Mouse (Mus musculus): ENCODE measurements around the gene March1. TPM values are rescaled to one million over a fixed set of nuclear protein-coding genes. Genes with fewer than 3 reads are reported as not detected.
"Not testable (repeated sequence)": the region's sequence is repeated elsewhere in the genome, so short reads cannot be mapped to it uniquely, and the experiment has no call there.

Gene March1
- polyA plus RNA-seq, 1 experiment from 2014 or later, result 2.6 TPM

DNA sequence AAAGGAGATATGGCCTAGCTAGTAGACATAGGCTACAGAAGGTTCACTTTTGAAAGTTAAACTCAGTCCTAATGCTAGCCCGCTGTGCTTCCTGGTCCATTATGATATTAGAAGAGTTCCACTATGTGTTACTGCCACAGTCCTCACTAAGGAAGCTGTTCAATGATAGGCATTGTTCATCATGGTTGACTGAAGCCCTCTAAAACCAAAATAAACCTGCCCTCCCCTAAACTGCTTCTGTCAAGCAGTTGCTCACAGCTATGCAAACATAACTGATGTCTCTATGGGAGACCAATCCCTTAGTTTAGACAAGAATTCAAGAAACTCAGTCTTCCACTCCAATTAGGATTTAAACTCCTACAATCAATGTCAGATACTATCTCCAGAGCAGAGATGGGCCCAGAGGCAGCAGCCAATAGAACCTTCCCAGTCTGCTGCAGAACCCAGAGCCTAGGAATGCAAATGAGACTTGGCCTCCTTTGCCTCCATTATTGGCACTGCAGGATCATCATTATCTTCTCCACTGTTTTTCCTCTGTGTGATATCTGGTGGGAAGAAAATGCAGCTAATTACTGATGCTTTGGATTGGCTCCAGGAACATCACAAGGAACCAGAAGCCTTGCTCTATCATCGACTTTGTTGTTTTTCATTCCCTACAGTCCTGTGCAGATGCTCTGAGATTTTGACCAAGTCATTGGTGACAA lies 787.2 kb downstream of the March1 start:
- Histone ChIP-seq H3K4me2 (ENCODE audit: low read depth) (no peak overlapping the region), H3K27ac (ENCODE audit: low read depth, low read length) (no peak overlapping the region), H3K4me1 (ENCODE audit: control insufficient read depth, insufficient read depth, low read length) (no peaks in the 10 kb centered on the region), H3K4me3 (ENCODE audit: low read depth, low read length) (no peak overlapping the region), H3K36me3 (ENCODE audit: control insufficient read depth, insufficient read depth, low read length) (no peaks in the 10 kb centered on the region), H3K9ac (ENCODE audit: low read length) (no peak overlapping the region), H3K27me3 (ENCODE audit: control insufficient read depth, insufficient read depth, low read length) (no peaks in the 10 kb centered on the region), H3K9me3 (ENCODE audit: control insufficient read depth, low read length) (no peaks in the 10 kb centered on the region)
- ATAC-seq (ENCODE audit: insufficient read depth, low FRiP score, low TSS enrichment) (no peak), DNase-seq (ENCODE audit: low spot score) (no peak)
- 88% methylated on average over 2 of the region's 2 CpGs for WGBS

GRCm38 (mm10) chr8:66405796-66406195 lies 788.1 kb downstream of the March1 start:
- H3K4me2 ChIP-seq (ENCODE audit: low read depth); H3K27ac ChIP-seq (ENCODE audit: low read depth, low read length); H3K9me3 ChIP-seq (ENCODE audit: control insufficient read depth, low read length); DNase-seq (ENCODE audit: low spot score); H3K9ac ChIP-seq (ENCODE audit: low read length); H3K4me1 ChIP-seq (ENCODE audit: control insufficient read depth, insufficient read depth, low read length); H3K27me3 ChIP-seq (ENCODE audit: control insufficient read depth, insufficient read depth, low read length); H3K36me3 ChIP-seq (ENCODE audit: control insufficient read depth, insufficient read depth, low read length); H3K4me3 ChIP-seq (ENCODE audit: low read depth, low read length): not testable (repeated sequence)
- peak; percentile 20; the same call in 1 of the 2 replicates for ATAC-seq (ENCODE audit: insufficient read depth, low FRiP score, low TSS enrichment)
- WGBS, result 83% methylated on average over 4 of the region's 4 CpGs

DNA sequence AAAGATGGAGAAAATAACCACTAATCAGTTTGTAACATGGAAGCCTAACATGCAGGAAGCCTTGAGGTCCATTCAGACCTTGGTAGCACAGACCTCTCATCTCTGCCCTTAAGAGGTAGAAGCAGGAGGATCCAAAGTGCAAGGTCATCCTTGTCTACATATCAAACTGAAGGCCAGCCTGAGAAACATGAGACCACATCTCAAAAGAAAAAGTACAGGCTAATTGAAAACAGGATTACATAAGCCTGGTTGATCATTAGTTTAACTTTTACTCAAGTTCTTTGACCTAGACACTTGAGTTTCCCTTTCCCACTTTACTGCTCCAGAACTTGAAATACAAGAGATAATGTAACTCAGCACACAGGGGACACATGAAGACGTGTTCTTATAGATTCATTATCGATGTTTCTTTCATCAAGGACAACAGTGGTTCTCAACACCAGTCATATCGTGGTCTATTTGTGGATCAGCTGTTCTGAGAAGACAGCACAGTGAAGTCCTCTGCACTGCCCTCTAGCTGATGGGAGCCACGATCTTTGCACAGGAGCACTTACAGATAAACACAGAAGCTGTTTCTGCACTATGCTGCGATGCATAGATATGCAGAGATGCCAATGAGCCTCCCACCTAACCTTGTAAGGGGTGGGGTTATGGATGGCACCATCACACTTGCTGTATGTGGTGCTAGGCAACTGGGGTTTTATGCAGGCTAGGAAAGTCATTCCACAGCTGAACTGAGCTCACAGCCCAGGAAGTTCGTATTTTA lies 789.1 kb downstream of the March1 start:
- ATAC-seq (ENCODE audit: insufficient read depth, low FRiP score, low TSS enrichment), result no peak
- WGBS, result 87% methylated on average over 6 of the region's 6 CpGs
- H3K9ac ChIP-seq (ENCODE audit: low read length), result no peak overlapping the region
- H3K27me3 ChIP-seq (ENCODE audit: control insufficient read depth, insufficient read depth, low read length), result no peaks in the 10 kb centered on the region
- no peak overlapping the region for H3K4me2 ChIP-seq (ENCODE audit: low read depth)
- no peak overlapping the region for H3K4me3 ChIP-seq (ENCODE audit: low read depth, low read length)
- H3K36me3 ChIP-seq (ENCODE audit: control insufficient read depth, insufficient read depth, low read length), result no peaks in the 10 kb centered on the region
- no peak overlapping the region for H3K27ac ChIP-seq (ENCODE audit: low read depth, low read length)
- H3K9me3 ChIP-seq (ENCODE audit: control insufficient read depth, low read length), result no peaks in the 10 kb centered on the region
- DNase-seq (ENCODE audit: low spot score), result no peak
- no peaks in the 10 kb centered on the region for H3K4me1 ChIP-seq (ENCODE audit: control insufficient read depth, insufficient read depth, low read length)

- WGBS, result 78% methylated on average over 9 of the region's 9 CpGs
- H3K36me3 ChIP-seq (ENCODE audit: control insufficient read depth, insufficient read depth, low read length), result no peaks in the 10 kb centered on the region
- no peak overlapping the region for H3K9ac ChIP-seq (ENCODE audit: low read length)
- no peak overlapping the region for H3K4me3 ChIP-seq (ENCODE audit: low read depth, low read length)
- no peaks in the 10 kb centered on the region for H3K4me1 ChIP-seq (ENCODE audit: control insufficient read depth, insufficient read depth, low read length)
- no peaks in the 10 kb centered on the region for H3K9me3 ChIP-seq (ENCODE audit: control insufficient read depth, low read length)
- ATAC-seq (ENCODE audit: insufficient read depth, low FRiP score, low TSS enrichment), result no peak
- H3K4me2 ChIP-seq (ENCODE audit: low read depth), result no peak overlapping the region
- H3K27me3 ChIP-seq (ENCODE audit: control insufficient read depth, insufficient read depth, low read length), result no peaks in the 10 kb centered on the region
- no peak for DNase-seq (ENCODE audit: low spot score)
- no peak overlapping the region for H3K27ac ChIP-seq (ENCODE audit: low read depth, low read length)
Measured at GRCm38 (mm10) chr8:66410080-66410615, 792.4 kb downstream of the March1 start.

DNA sequence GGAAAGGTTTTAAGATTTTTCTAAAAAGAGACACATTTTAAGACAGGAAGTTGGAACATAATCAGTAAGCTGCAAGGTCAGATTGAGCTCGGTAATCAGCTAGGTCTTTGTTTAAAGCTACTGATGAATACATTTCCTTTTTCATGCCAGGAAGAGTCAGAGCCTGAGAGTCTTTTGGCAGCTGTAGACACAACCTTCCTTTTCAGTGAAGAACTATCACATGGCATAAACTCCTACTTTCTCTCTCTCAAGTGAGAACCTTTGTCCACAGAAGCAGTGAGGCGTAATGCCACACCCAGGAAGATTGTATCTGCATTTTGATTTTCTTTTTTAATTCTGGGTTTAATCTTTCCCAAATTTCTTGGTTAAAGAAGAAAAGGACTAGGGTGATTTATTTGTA lies 795.4 kb downstream of the March1 start:
- Histone ChIP-seq H3K4me2 (ENCODE audit: low read depth) (no peak overlapping the region), H3K27me3 (ENCODE audit: control insufficient read depth, insufficient read depth, low read length) (no peaks in the 10 kb centered on the region), H3K27ac (ENCODE audit: low read depth, low read length) (no peak overlapping the region), H3K36me3 (ENCODE audit: control insufficient read depth, insufficient read depth, low read length) (no peaks in the 10 kb centered on the region), H3K9me3 (ENCODE audit: control insufficient read depth, low read length) (no peaks in the 10 kb centered on the region), H3K9ac (ENCODE audit: low read length) (no peak overlapping the region), H3K4me1 (ENCODE audit: control insufficient read depth, insufficient read depth, low read length) (no peaks in the 10 kb centered on the region), H3K4me3 (ENCODE audit: low read depth, low read length) (no peak overlapping the region)
- WGBS, result 77% methylated on average over 2 of the region's 2 CpGs
- no peak for ATAC-seq (ENCODE audit: insufficient read depth, low FRiP score, low TSS enrichment)
- no peak for DNase-seq (ENCODE audit: low spot score)

DNA sequence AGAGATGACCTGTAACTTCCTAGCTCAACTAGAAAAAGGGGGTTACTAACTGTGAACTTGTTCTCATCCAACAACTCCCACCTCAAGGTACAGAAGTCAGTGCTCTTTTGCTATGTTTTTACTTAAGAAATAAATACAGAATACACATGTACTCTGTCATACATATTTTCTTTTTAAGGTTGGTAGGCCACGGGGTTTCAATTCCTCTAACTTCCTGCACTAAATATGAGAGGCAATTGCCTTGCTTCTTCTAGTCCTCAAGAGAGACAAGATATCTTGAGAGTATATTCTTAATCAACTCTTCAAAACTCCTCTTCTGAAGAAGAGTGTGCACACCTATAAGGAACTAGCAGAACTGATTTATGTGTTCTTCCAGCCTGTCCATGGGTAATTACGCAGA lies 797.5 kb downstream of the March1 start:
- no peaks in the 10 kb centered on the region for H3K27me3 ChIP-seq (ENCODE audit: control insufficient read depth, insufficient read depth, low read length)
- 83% methylated on average over 2 of the region's 2 CpGs for WGBS
- DNase-seq (ENCODE audit: low spot score) (no peak), ATAC-seq (ENCODE audit: insufficient read depth, low FRiP score, low TSS enrichment) (no peak)
- no peak overlapping the region for H3K4me2 ChIP-seq (ENCODE audit: low read depth)
- no peak overlapping the region for H3K4me3 ChIP-seq (ENCODE audit: low read depth, low read length)
- no peaks in the 10 kb centered on the region for H3K9me3 ChIP-seq (ENCODE audit: control insufficient read depth, low read length)
- no peaks in the 10 kb centered on the region for H3K4me1 ChIP-seq (ENCODE audit: control insufficient read depth, insufficient read depth, low read length)
- no peak overlapping the region for H3K9ac ChIP-seq (ENCODE audit: low read length)
- no peak overlapping the region for H3K27ac ChIP-seq (ENCODE audit: low read depth, low read length)
- no peaks in the 10 kb centered on the region for H3K36me3 ChIP-seq (ENCODE audit: control insufficient read depth, insufficient read depth, low read length)

DNA sequence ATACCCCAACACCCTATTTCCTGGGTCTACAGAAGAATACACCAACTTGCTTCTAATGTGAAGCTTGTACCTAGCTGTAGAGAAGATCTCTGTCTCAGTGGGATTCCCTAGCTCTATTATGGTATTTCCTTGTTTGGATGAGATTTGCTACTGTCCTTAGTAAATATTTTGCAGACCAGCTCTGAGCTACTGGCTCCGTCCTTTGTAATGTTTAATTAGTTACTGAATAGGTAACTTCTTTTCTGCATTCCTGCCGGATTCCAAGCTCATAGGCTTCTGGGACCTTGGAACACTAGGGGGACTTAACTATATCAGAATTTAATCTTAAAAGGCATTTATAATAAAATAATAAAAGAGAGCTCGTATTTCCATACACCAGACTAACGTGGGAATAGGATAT lies 799.9 kb downstream of the March1 start:
- not testable (repeated sequence) for H3K36me3 ChIP-seq (ENCODE audit: control insufficient read depth, insufficient read depth, low read length); H3K4me3 ChIP-seq (ENCODE audit: low read depth, low read length); H3K9me3 ChIP-seq (ENCODE audit: control insufficient read depth, low read length); ATAC-seq (ENCODE audit: insufficient read depth, low FRiP score, low TSS enrichment); H3K4me1 ChIP-seq (ENCODE audit: control insufficient read depth, insufficient read depth, low read length); H3K4me2 ChIP-seq (ENCODE audit: low read depth); H3K27me3 ChIP-seq (ENCODE audit: control insufficient read depth, insufficient read depth, low read length); DNase-seq (ENCODE audit: low spot score); H3K27ac ChIP-seq (ENCODE audit: low read depth, low read length); H3K9ac ChIP-seq (ENCODE audit: low read length)
- 90% methylated on average over 4 of the region's 4 CpGs for WGBS

DNA sequence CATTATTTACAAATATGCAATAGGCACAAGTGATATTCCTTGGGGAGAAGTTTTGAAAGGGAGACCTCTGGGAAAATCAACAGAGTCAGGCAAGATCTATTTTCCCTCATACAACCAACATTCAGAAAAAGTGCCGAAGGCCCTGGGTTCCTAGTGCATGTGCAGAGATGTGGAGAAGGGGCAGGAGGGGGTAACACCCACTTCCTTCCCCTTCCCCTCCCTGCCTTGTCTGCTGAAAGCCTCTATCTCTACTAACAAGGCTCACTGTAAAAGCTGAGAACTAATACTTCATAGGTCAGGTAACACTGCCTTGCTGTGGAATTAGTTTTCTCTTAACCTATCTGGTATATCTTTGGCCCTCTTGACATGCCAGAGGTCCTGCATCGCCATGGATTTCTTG lies 812.9 kb downstream of the March1 start:
- DNase-seq (ENCODE audit: low spot score) (no peak), ATAC-seq (ENCODE audit: insufficient read depth, low FRiP score, low TSS enrichment) (no peak)
- no peak overlapping the region for H3K4me3 ChIP-seq (ENCODE audit: low read depth, low read length)
- H3K36me3 ChIP-seq (ENCODE audit: control insufficient read depth, insufficient read depth, low read length), result no peaks in the 10 kb centered on the region
- WGBS, result 88% methylated on average over 2 of the region's 2 CpGs
- no peaks in the 10 kb centered on the region for H3K27me3 ChIP-seq (ENCODE audit: control insufficient read depth, insufficient read depth, low read length)
- H3K9me3 ChIP-seq (ENCODE audit: control insufficient read depth, low read length), result no peaks in the 10 kb centered on the region
- H3K27ac ChIP-seq (ENCODE audit: low read depth, low read length), result no peak overlapping the region
- no peaks in the 10 kb centered on the region for H3K4me1 ChIP-seq (ENCODE audit: control insufficient read depth, insufficient read depth, low read length)
- H3K4me2 ChIP-seq (ENCODE audit: low read depth), result no peak overlapping the region
- H3K9ac ChIP-seq (ENCODE audit: low read length), result no peak overlapping the region

GRCm38 (mm10) chr8:66433577-66433976 lies 815.9 kb downstream of the March1 start:
- no peaks in the 10 kb centered on the region for H3K4me1 ChIP-seq (ENCODE audit: control insufficient read depth, insufficient read depth, low read length)
- no peak for ATAC-seq (ENCODE audit: insufficient read depth, low FRiP score, low TSS enrichment)
- H3K4me2 ChIP-seq (ENCODE audit: low read depth), result no peak overlapping the region
- no peaks in the 10 kb centered on the region for H3K36me3 ChIP-seq (ENCODE audit: control insufficient read depth, insufficient read depth, low read length)
- no peak overlapping the region for H3K27ac ChIP-seq (ENCODE audit: low read depth, low read length)
- no peaks in the 10 kb centered on the region for H3K27me3 ChIP-seq (ENCODE audit: control insufficient read depth, insufficient read depth, low read length)
- H3K9ac ChIP-seq (ENCODE audit: low read length), result no peak overlapping the region
- no peaks in the 10 kb centered on the region for H3K9me3 ChIP-seq (ENCODE audit: control insufficient read depth, low read length)
- DNase-seq (ENCODE audit: low spot score), result no peak
- no peak overlapping the region for H3K4me3 ChIP-seq (ENCODE audit: low read depth, low read length)

All from neural tube, embryonic 11.5 days (tissue).